In genomic region chr7:4136771-4137531, GRCm38 (mm10) we compare ENCODE assay signal across 8 mouse cellular contexts. TPM values are rescaled to one million over a fixed set of nuclear protein-coding genes. Genes with fewer than 3 reads are reported as not detected.
DNase-seq lines count a peak whose midpoint lies in the region; ATAC-seq lines count a peak whose summit lies in the region.

TSS of gene Leng8 (plus strand) at chr7:4137039.

- ATAC-seq in hindbrain, embryonic 12.5 days (ENCODE audit: low FRiP score) = peak; percentile 99

- peak within 1 kb of the TSS; percentile 75 for H3K4me2 ChIP-seq in hindbrain, embryonic 12.5 days (replicated peaks)

- H3K9ac ChIP-seq in hindbrain, embryonic 12.5 days = peak within 1 kb of the TSS; percentile 74

- H3K4me3 ChIP-seq in hindbrain, embryonic 12.5 days = peak within 1 kb of the TSS; percentile 69

- H3K27me3 ChIP-seq in hindbrain, embryonic 12.5 days = no peaks in the 10 kb centered on the region

- peaks cover 15% of the 10 kb centered on the region for H3K4me1 ChIP-seq in hindbrain, embryonic 12.5 days

- H3K9me3 ChIP-seq in hindbrain, embryonic 12.5 days (replicated peaks) = no peaks in the 10 kb centered on the region

- DNase-seq in NIH3T3 (ENCODE audit: low read depth) = peak; percentile 99
- peak; percentile 98 to 99 for DNase-seq in cerebellum, postnatal 10 days
- peak; percentile 99 to 100 for DNase-seq in frontal cortex, postnatal 10 days (ENCODE audit: low spot score in 2 of 2)
- DNase-seq in layer of hippocampus, postnatal 14 days (ENCODE audit: low spot score in 2 of 2) = peak; percentile 100
- DNase-seq in lung, postnatal 14 days = peak; percentile 98
- peak; percentile 99 for DNase-seq in retina, adult 2 months (ENCODE audit: low read depth, low spot score)
- DNase-seq in thymus, postnatal 36 days = peak; percentile 97 to 99

- H3K27ac ChIP-seq in hindbrain, embryonic 12.5 days = peak within 1 kb of the TSS; percentile 96

- WGBS in hindbrain, embryonic 12.5 days = under 1% methylated on average over 68 of the region's 78 CpGs

- peaks cover 45% of the 10 kb centered on the region for H3K36me3 ChIP-seq in hindbrain, embryonic 12.5 days

RNA-seq across cellular contexts. Expression of gene Leng8, which starts in this region (rescaled TPM):
- 115 and 118 TPM in 2 replicates for polyA plus RNA-seq in hindbrain, embryonic 12.5 days (2016; fragmentation: Nextera tagmentation; extraction: Ambion mirVana)
- 100 to 1,000 TPM; 157 to 196 TPM for total RNA-seq in layer of hippocampus, postnatal 14 days (2021)

Comparison
In these comparisons a context has a peak if more than half of its experiments do, and no peak if none do; other contexts are left out.
1. Peak in every context shown above with its lines: DNase-seq, ATAC-seq, H3K4me3 ChIP-seq and H3K27ac ChIP-seq.